Mouse (Mus musculus): ENCODE data around the gene Atp5f1. TPM values are rescaled to one million over a fixed set of nuclear protein-coding genes. Genes with fewer than 3 reads are reported as not detected.
"Not testable (repeated sequence)": the region's sequence is repeated elsewhere in the genome, so short reads cannot be mapped to it uniquely, and the experiment has no call there.

The Atp5f1 gene
- total RNA-seq, 2 experiments from 2014 or later, result 342 to 391 TPM

GRCm38 (mm10) chr3:105932240-105933071, 27.4 kb downstream of the Atp5f1 start, which contains the start of gene I830077J02Rik:
TSS of gene I830077J02Rik (minus strand) at chr3:105932664.
- no peak for DNase-seq (ENCODE audit: low spot score in 2 of 2)

DNA sequence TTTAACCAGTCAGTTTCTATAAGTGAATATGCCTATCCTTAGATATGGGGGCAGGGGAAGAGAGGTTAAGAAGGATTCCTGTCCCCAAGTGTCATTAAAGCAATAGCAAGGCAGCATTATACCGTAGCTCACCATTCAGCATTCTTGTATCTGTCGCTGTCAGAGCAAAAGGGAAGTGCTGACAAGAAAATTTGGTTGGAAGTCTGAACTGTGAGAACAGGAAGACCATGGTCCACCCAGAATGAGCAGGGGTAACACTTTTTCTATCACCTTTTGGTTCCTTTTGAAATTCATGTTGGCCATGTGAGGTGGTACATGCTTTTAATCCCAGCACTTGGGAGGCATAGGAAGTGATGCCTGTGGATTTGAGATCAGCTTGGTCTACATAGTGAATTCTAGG, 28.8 kb downstream of the Atp5f1 start:
- no peak for DNase-seq (ENCODE audit: low spot score in 2 of 2)

DNA sequence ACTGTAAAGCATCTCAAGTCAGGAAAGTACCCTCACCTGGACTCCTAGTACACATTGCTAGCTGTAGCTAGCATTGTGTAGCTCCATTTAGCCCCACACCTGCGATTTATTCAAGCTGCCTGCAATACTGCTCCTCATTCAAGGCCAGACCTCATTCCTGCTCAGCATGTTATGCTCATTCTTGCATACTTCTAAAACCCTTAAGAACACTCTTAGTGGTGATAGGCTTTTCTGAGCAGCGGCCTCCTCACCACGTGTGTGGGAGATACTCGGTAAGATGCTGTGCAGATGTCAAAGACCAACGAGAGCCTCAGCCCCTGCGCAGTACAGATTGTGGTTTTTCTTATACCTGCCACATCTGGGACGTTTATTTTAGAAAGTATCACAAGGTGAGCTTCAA, 30.1 kb downstream of the Atp5f1 start:
- no peak for DNase-seq (ENCODE audit: low spot score in 2 of 2)

DNA sequence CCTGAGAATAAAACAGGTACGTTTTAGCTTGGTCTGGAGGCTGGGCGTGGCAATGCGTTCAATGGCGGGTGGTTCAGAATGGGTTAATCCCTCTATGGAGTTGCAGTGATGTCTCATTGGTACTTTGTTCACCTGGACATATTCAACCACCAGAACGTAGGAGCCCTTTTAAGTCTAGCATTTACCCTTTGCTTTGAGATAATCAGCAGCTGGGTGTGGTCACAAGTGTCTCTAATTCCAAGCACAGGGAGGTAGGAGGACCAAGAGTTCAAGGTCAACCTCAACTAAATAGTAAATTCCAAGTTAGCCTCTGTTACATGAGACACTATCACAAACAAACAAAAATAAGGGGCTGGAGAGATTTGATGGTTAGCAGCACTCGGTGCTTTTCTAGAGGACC, 31.1 kb downstream of the Atp5f1 start:
- DNase-seq (ENCODE audit: low spot score in 2 of 2), result no peak

DNA sequence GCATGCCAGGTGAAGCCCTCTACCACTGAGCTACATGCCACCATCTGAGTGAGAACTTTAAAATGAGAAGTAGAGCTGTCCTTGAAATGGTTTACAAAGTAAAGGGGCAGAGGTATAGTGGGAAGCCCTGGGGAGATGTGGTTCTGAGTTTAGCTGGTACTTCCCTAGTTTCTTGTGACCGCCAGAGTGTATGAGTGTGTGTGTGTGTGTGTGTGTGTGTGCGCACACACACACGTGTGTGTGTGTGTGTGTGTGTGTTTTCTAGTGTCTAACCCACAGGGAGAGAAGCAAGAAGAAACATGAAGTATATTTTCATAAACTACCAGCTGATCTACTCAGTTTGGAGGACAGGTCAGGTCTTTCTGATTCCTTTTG, 31.7 kb downstream of the Atp5f1 start:
- no peak for DNase-seq (ENCODE audit: low spot score in 2 of 2)

DNA sequence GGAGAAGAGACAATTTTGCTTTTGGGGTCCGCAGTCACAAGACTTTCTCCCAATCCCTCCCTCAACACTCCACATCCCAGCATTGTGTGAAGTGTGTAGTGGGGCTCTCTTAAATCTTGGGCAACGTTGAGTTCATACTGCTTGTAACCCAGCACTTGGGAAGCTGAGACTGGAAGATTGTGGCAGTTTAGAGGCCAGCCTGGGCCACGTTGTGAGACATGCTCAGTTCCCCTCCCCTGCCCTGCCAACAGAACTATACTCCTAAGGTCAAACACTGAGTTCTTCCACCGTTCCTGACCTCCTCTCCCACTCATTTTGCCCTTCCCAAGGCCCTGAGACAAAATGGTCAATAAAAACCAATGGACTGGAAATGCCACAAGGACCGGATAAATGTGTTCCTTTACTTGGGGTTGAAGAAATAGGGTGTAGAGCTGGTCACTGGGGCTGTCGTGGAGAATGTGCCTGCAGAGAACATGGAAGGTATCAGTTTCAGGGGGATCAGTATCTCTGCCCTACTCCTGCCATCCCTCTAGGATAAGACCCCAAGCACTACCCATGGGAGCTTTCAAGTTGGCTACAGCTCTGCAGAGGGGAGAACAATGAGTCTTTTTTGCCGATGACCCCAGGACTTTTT, 32.2 kb downstream of the Atp5f1 start:
- DNase-seq (ENCODE audit: low spot score in 2 of 2), result no peak

GRCm38 (mm10) chr3:105924616-105925015, 35.3 kb downstream of the Atp5f1 start:
- no peak for DNase-seq (ENCODE audit: low spot score in 2 of 2)

GRCm38 (mm10) chr3:105921959-105922358, 37.9 kb downstream of the Atp5f1 start:
- DNase-seq (ENCODE audit: low spot score in 2 of 2), result no peak

DNA sequence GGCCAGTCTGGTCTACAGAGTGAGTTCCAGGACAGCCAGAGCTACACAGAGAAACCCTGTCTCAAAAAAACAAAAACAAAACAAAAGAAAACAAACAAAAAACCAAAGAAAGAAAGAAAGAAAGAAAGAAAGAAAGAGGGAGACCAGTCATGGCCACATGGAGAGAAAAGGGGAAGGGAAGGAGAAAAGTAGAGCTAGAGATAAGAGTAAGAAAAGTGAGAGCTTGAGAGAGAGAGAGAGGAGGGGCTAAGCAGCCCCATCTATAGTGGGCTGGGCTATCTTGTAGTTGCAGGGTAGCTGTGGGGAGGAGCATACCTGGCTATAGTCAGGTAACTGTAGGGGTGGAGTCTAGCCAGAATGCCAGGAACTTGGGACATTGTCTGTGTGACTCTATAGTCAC, 39.2 kb downstream of the Atp5f1 start:
- not testable (repeated sequence) for DNase-seq (ENCODE audit: low spot score in 2 of 2)

DNA sequence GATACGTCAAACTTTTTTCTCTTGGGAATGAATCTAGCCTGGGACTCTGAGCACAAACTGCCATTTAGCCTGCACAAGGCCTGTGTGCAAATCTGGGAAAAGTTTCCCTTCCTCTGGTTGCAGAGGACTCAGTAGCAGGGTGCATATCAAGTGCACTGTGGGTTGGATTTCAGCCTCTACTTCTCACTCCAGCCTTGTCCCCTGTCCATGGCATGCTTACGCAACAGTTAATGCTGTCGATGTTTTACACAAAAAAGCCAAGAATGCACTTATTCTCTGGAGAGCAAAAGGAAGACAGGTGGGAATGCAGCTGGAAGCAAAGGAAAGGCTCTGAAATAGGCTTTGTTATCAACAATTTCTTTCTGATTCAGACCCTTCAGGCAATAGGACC, 41.5 kb downstream of the Atp5f1 start:
- no peak for DNase-seq (ENCODE audit: low spot score in 2 of 2)

GRCm38 (mm10) chr3:105917656-105918354, 42.1 kb downstream of the Atp5f1 start:
- no peak for DNase-seq (ENCODE audit: low spot score in 2 of 2)

GRCm38 (mm10) chr3:105916455-105916854, 43.4 kb downstream of the Atp5f1 start:
- not testable (repeated sequence) for DNase-seq (ENCODE audit: low spot score in 2 of 2)

GRCm38 (mm10) chr3:105915281-105915680, 44.6 kb downstream of the Atp5f1 start:
- DNase-seq (ENCODE audit: low spot score in 2 of 2), result no peak

DNA sequence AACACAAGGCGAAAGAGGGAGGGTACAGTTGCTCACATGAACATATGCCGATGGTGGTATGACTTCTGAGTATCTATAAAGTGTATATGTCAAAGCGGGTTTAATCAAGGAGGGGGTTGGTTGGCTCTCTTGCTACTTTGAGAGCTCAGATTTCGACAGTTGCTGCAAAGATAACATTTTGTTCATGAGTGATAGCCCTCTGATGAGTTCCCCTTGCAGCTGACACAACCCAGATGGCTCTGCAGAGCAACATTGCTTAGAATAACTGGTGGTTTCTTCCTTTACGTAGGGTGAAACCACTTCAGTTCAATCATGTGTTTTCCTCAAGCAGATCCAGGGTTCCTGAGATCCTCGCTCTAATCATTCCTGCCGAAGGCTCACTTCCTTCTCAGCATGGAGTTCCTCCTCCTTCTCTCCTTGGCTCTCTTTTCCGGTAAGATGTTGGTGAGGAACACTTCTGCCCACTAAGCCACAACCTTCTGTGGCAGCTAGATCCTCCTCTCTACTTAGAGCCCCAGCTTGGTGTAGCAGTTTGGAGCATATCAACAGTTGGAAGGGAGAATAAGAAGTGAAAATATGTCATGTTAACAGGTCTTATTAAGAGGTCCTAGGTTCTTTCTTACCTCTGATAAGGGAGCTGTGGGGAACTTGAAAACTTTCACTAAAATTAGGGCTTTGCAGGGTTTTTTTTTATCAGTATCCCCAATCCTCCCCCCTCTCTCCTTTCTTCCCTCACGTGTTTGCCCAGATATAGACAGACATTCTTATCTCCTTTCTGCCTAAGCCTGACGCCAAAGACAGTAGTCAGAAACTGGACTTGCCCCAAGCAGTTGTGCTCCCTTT, 45.8 kb downstream of the Atp5f1 start:
- no peak for DNase-seq (ENCODE audit: low spot score in 2 of 2)

- DNase-seq (ENCODE audit: low spot score in 2 of 2), result no peak
Measured at GRCm38 (mm10) chr3:105912097-105912880, 47.6 kb downstream of the Atp5f1 start.

DNA sequence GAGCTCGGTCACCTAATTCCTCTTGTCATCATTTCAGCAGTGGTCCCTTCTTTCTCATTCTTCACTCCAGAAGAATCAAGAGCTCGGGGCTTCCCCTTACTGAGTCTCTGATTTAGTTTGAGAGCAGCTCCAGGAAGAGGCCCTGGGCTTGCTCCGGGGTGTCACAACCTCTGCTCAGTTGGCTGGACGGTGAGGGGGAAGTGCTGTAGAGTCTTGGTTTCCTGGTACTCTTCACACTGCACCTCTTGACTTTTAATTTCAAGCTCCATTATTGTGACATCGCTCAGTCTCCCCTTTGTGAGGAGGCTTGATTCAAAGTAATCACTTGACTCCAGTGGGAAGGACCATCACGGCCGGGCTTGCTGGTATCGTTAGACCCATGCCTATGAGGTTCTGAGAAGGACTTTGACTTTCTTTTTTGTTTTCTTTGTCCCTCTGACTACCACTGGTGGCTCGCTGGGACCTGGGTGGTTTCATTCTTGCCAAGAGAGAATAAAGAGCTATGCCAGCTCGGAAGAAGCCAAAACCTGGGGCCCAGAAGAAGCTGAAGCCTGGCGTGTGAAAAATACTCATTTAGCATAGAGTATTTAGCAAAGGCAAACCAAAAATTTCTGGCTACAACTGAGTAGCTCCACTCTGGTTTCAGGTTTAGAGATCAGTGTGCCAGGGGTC, 49.2 kb downstream of the Atp5f1 start:
- no peak for DNase-seq (ENCODE audit: low spot score in 2 of 2)

GRCm38 (mm10) chr3:105908976-105909375, 50.9 kb downstream of the Atp5f1 start:
- DNase-seq (ENCODE audit: low spot score in 2 of 2), result no peak

DNA sequence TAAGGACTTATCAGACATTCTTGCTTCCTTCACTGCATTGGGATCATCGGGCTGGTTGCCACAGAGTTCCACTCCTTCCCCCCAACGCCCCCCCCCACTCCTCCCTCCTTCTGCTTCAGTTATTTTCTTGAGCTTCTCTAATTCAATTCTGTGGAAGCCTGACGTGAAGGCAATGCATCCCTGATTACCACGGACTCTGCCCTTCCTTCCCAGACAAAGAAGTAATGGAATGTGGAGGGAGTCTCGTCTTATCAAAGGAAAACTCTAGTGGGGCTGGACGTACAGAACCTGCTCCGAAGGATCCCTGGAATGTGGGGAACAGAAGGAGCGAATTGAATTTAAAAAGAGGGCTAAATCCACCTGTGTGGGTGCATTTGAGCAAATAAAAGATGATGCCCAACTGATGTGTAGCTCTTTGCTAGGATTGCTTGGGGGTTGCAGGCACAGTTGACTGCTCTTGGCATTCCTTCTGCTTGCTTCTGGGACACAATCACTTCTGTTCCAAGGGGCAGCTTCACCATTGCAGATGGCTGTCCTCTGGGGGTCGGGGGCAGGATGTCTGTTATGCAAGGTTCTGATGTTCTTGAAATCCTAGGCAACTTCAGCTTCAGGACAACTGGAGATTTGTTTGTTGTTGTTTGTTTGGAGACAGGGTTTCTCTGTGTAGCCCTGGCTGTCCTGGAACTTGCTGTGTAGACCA, 51.8 kb downstream of the Atp5f1 start:
- DNase-seq (ENCODE audit: low spot score in 2 of 2), result no peak

DNA sequence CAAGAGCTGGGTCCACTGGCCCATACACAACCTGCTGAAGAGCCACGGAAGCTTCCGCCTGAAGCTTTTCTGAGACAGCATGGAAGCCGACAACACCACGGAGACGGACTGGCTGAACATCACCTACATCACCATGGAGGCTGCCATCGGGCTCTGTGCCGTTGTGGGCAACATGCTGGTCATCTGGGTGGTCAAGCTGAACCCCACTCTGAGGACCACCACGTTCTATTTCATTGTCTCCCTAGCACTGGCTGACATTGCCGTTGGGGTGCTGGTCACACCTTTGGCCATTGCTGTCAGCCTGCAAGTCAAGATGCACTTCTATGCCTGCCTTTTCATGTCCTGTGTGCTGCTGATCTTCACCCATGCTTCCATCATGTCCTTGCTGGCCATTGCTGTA, 55.2 kb downstream of the Atp5f1 start:
- DNase-seq (ENCODE audit: low spot score in 2 of 2), result no peak

All from adrenal gland, adult 18-20 months (tissue).